ENCODE assay signal across 16 mouse cellular contexts in the genomic region with DNA sequence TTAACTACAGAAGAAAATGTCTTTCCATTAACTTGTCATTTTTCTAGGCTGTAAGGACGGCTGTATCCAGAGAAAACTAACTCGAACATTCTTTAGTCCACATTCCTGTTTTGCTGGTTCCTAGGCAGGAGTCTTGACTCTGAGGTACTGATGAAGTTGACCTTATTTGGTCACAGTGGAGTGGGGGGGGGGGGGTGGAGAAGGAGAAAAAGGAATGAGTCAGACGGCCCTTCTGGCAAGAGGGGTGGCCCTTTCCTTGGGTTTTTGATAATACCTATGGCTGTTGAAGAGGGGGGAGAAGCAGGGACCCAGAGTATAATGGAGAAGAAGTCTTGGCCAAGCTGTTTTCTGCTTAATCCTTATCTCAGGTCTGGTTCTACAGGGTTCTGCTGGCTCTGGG.
"Had no signal": no experiment of that assay in that cellular context is flagged by ENCODE, and none has a peak within 500 bp of the region (broad histone marks: within the 10 kb centered on the region; RNA-seq: fewer than 3 reads in every experiment).

No protein-coding gene starts in this region.

- DNase-seq: kidney, adult 2 months; layer of hippocampus, postnatal 36 days; liver, postnatal 0 days; lung, postnatal 14 days; right cerebral cortex, postnatal 25 days; spleen, adult 18-20 months; thymus, postnatal 25 days had no signal

- H3K4me3 ChIP-seq: limb, embryonic 15.5 days; midbrain, embryonic 12.5 days; myocyte; stomach, embryonic 15.5 days had no signal

- H3K36me3 ChIP-seq: limb, embryonic 12.5 days; limb, embryonic 15.5 days; midbrain, embryonic 12.5 days; midbrain, embryonic 15.5 days; neural tube, embryonic 13.5 days; stomach, embryonic 15.5 days had no signal

- H3K9me3 ChIP-seq: limb, embryonic 12.5 days; limb, embryonic 15.5 days; midbrain, embryonic 12.5 days; midbrain, embryonic 15.5 days; neural tube, embryonic 13.5 days; stomach, embryonic 15.5 days had no signal

- H3K27me3 ChIP-seq: limb, embryonic 15.5 days; stomach, embryonic 15.5 days had no signal

- H3K27ac ChIP-seq: kidney, postnatal 0 days; limb, embryonic 12.5 days; limb, embryonic 15.5 days; liver, embryonic 14.5 days; midbrain, embryonic 12.5 days; midbrain, embryonic 15.5 days; neural tube, embryonic 13.5 days; stomach, embryonic 15.5 days had no signal

- H3K4me1 ChIP-seq: midbrain, embryonic 12.5 days had no signal
